Mouse (Mus musculus) ES-Bruce4 (cell line): ENCODE measurements around the gene Ube2d3.

Source experiments
- CTCF ChIP-seq: IDR thresholded peaks from one replicate; pipeline ENCODE4 v1.8.1; 2011; ENCODE audit warnings: low read depth, low read length
- EP300 ChIP-seq: IDR thresholded peaks from 2 replicates; pipeline ENCODE4 v1.6.1; 2011; ENCODE audit warnings: low read depth, low read length; ENCODE audit not compliant: insufficient read depth
- POLR2A ChIP-seq: IDR thresholded peaks from one replicate; pipeline ENCODE4 v1.8.1; 2011; ENCODE audit warnings: low read length; ENCODE audit not compliant: insufficient read depth

GRCm38 (mm10) chr3:135485128-135485899, 47.4 kb downstream of the Ube2d3 start, which contains the start of gene Manba:
- TF ChIP-seq CTCF, result no peak
- TF ChIP-seq EP300, result peak; percentile 21; the same call in 1 of the 2 replicates
- peak; percentile 38 for TF ChIP-seq POLR2A
